Mouse (Mus musculus) left cerebral cortex, postnatal 14 days (tissue): ENCODE measurements around the gene Tnk1. TPM values are rescaled to one million over a fixed set of nuclear protein-coding genes. Genes with fewer than 3 reads are reported as not detected.

Experiments
- DNase-seq, 2 experiments: peaks; one replicate each; pipeline ENCODE4 v3.0.0; 2021 to 2022; ENCODE audit warnings: low spot score in 2 of 2, mixed read lengths in 1 of 2
- intact Hi-C: fragments of 180-260 bp; cut with DNase I; formaldehyde crosslinking; loops from one replicate; pipeline ENCODE4 v1.15.1; 2025
- long read RNA-seq, 2 experiments: library from polyadenylated mRNA; stranded (forward); transcript quantifications; one replicate each; pipeline ENCODE4 v2.0.0; 2021
- total RNA-seq, 2 experiments: library from RNA; stranded (reverse); gene quantifications; 2 replicates each; pipeline ENCODE4 v1.2.3; 2021

Tnk1 gene
- total RNA-seq, result not detected
- long read RNA-seq, experiment 1, result 0 reads
- long read RNA-seq, experiment 2, result 0 reads

DNA sequence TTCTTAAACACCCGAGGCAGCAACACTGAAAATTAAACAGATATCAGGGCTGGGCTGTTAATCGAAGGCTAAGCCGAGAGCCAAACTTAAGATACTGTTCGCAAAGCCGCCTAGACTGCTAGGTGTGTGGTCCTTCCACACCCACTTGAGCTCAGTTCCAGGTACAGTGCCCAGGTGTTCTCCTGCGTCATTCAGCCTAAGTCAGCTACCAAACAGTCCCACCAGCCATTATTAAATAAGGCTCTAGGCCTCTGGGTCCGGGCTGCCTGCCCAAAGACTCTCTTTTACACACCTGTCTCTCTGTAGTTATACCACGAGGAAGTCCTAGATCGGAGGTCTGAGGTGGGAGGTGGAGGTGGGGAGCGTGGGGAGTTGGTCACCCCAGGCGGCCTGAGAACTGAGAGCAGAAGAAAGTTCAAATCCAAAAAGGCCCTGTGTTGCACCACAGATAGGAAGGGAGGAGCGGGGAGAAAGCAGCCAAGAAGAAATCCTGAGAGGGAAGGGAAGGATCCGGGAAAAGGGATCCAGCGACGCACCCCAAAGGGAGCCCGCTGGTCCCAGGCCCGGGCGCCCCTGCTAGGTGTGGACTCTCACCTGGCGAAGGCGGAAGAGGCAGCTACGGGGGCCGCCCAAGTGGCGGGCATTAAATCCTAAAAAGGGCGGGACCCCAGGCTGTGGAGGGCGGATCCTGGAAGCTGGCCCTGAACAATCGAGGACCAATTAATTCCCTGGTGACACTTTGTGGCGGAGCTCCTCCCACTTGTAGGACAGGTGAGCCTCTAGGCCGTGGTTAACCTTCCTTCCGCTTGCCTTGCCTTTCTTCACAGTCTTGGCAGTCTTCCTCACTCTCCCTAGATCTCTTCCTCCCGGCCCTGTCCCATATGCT lies at the start of gene Tnk1:
TSS of gene Tnk1 (minus strand) at position 618 of the 886 bp plus-strand sequence.
- intact Hi-C loops, result no loop called here
- DNase-seq, result no peak

GRCm38 (mm10) chr11:69904311-69904710 lies 45.8 kb upstream of the Tnk1 start:
- no peak for DNase-seq
- intact Hi-C loops, result loop anchor here (5.0 kb wide), 1 partner anchor 57 kb away; the partner anchor contains the start of gene Plscr3

DNA sequence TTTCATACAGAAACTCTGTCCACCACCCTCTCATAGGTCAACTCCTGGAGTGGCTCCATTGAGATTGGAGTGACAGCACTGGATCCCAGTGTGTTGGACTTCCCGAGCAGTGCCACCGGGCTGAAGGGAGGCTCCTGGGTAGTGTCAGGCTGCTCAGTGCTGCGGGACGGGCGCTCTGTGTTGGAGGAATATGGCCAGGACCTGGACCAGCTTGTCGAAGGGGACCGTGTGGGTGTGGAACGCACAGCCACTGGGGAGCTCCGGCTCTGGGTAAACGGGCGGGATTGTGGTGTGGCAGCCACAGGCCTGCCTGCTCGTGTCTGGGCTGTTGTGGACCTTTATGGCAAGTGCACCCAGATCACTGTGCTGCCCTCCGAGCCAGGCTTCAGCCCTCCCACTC lies 44.4 kb upstream of the Tnk1 start:
- intact Hi-C loops, result loop anchor here (5.0 kb wide), 1 partner anchor 56 kb away; the partner anchor contains the start of gene Plscr3
- no peak for DNase-seq

- peak in 1 of 2 experiments; percentile 20 for DNase-seq
- intact Hi-C loops, result loop anchor here (5.0 kb wide), 1 partner anchor 55 kb away; the partner anchor contains the start of gene Plscr3
Measured at GRCm38 (mm10) chr11:69901993-69902392, 43.5 kb upstream of the Tnk1 start.

GRCm38 (mm10) chr11:69901406-69901846 lies 42.9 kb upstream of the Tnk1 start:
- intact Hi-C loops, result loop anchor here (5.0 kb wide), 1 partner anchor 54 kb away; the partner anchor contains the start of gene Plscr3
- DNase-seq, result peak; percentile 97 to 98

DNA sequence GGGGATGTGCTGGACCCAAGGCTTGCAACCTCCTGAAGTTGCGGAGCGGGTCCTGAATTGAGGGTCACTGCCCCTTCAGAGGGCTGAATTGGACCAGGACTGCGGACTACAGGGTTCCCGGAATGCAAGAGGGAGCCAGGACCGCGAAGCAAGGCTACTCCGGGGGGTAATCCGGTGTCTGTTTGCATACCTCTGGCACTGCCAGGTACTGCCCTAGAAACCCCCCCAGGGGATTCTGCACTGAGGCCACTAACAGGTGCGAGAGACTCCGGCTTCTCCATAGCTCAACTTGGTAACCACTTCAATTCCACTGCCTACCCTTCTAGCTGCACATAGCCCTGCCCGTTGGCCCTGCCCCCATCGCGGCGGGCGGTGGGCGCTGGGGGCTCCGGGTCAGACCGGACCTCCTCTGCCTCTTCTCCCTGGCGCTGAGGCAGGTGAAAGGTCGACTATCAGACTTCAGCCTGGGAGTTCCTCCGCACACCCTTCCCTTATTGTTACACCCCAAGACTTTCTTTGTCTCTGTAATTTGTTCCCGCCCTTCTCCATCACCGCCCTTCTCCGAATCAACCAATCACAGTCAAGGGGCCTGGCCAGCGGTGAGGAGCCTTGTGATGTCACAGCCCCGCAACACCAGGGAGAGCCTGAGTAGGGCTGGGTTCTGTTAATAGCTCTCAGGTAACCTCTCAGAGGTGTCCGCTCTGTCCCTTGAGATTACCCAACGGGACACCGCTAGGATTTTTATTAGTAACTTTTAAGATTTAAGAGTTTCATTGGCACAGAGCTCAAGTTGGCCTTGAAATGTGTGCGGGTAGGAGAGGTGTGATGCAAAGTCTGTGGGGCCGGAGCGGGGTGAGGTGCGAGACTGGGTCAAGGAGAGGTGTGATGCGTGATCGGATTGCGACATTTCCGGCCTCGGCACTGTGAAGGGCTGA lies 42.2 kb upstream of the Tnk1 start, which contains the start of the genes 2810408A11Rik and Neurl4:
TSS of gene 2810408A11Rik (minus strand) at position 517 of the 935 bp plus-strand sequence.
TSS of gene Neurl4 (plus strand) at position 602 of the 935 bp plus-strand sequence.
- peak; percentile 88 to 89 for DNase-seq
- intact Hi-C loops, result loop anchor here (5.0 kb wide), 1 partner anchor 53 kb away; the partner anchor contains the start of gene Plscr3

- intact Hi-C loops, result loop anchor here (5.0 kb wide), 1 partner anchor 53 kb away; the partner anchor contains the start of gene Plscr3
Measured at GRCm38 (mm10) chr11:69899870-69900269, 41.3 kb upstream of the Tnk1 start.

GRCm38 (mm10) chr11:69895291-69895690 lies 36.8 kb upstream of the Tnk1 start, which contains the start of gene Acap1:
Gene Acap1, minus strand, starts transcription at chr11:69895539.
- intact Hi-C loops, result no loop called here
- no peak for DNase-seq

More at GRCm38 (mm10) chr11:69899870-69900269, 41.3 kb upstream of the Tnk1 start:
- no peak for DNase-seq

GRCm38 (mm10) chr11:69894671-69895070 lies 36.1 kb upstream of the Tnk1 start:
- no peak for DNase-seq
- intact Hi-C loops, result no loop called here

GRCm38 (mm10) chr11:69891482-69891881 lies 33.0 kb upstream of the Tnk1 start:
- peak; percentile 44 to 52 for DNase-seq
- intact Hi-C loops, result no loop called here

GRCm38 (mm10) chr11:69886907-69887635 lies 28.5 kb upstream of the Tnk1 start:
- intact Hi-C loops, result no loop called here
- no peak for DNase-seq

DNA sequence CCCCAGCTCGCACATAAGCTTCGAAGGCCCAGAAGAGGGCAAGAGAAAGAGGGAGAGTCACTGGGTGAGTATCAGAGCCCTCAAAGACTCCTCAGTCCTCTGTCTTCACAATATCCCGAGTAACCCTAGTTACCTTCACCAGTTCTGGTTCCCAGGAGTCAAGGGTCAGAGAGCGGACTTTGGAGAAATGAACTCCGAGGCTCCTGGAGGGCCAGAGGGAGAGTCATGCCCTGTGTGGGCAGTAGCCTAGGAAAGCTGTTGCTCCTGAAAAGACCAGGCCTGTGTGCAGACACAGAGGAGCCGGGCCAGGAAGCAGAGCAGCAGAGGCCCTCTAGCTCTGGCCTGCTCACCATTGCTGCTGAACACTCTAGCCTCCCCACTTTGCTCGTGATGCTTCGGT lies 26.1 kb upstream of the Tnk1 start:
- intact Hi-C loops, result no loop called here

GRCm38 (mm10) chr11:69884240-69884639 lies 25.7 kb upstream of the Tnk1 start:
- DNase-seq, result no peak
- intact Hi-C loops, result no loop called here

More for the DNA sequence above, 26.1 kb upstream of the Tnk1 start:
- DNase-seq, result no peak

- intact Hi-C loops, result no loop called here
Measured at GRCm38 (mm10) chr11:69883527-69884151, 25.1 kb upstream of the Tnk1 start.

DNA sequence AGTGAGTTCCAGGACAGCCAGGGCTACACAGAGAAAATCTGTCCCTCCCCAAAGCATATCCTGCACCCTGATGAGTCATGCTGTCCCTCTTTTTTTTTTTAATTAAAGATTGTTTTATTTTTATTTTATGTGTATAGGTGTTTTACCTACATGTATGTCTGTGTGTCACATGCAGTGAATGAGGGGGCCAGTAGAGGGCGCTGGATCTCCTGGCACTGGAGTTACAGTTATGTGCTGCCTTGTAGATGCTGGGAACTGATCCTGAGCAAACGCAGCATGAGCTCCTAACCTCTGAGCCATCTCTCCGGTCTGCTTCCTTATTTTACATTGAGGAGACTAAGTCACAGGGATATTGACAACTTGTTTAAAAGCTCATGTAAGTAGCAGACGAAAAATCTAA lies 24.5 kb upstream of the Tnk1 start:
- DNase-seq, result no peak
- intact Hi-C loops, result no loop called here

More at GRCm38 (mm10) chr11:69883527-69884151, 25.1 kb upstream of the Tnk1 start:
- no peak for DNase-seq

DNA sequence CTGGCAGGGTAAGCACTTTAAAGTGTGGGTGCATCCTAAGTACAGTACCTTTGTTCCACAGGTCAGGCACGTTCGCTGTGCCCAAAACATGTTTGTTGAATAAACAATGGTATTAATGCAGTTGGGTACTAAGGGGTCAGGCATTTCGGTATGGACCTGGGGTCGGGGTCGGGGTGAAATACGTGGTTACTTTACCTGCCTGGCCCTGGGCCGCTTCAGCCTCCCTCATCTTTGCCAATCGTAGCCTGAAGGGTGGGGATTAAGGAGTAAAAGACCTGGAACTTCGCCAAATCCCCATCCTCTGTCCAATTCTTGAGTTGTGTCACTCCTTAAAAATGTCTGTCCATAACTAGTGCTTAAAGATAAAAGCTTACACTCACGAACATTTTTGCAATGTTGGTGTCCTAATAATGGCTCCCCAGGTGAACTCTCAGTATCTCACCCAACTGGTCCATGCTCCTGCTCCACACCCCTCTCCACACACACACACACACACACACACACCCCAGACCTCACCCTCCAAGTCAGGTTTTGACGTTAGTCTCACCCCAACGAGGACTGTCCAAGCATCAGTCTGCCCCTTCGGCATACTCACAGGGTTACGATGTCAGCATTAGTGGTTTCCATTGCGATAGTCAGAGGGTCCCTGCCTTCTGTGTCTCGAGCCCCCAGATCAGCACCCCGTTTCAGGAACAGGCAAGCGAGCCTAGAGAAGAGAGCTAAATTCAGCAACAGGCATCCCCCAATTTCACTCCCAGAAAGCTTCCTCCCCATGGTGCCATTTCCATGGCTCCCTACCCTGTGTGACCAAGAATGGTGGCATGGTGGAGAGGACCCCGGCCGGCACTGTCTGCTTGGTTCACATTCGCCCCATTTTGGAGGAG lies 23.5 kb upstream of the Tnk1 start:
- no peak for DNase-seq
- intact Hi-C loops, result no loop called here
